Mouse (Mus musculus) hindbrain, postnatal 0 days (tissue): ENCODE measurements around the gene Rab42. TPM values are rescaled to one million over a fixed set of nuclear protein-coding genes. Genes with fewer than 3 reads are reported as not detected.

ENCODE experiments used
- ATAC-seq: fragments of 200-750 bp; cut with Nextera tagmentation; 2 replicates; pipeline ENCODE4 v1.8.0; 2017; ENCODE audit warnings: mild to moderate bottlenecking, moderate TSS enrichment, moderate library complexity
- DNase-seq: peaks from one replicate; pipeline ENCODE4 v3.0.0-alpha.2; 2015; ENCODE audit warnings: low spot score
- H3K27ac ChIP-seq: fragments of 300-500 bp; sonication (generic); 2 replicates; pipeline ENCODE4 v1.5.1; 2014; ENCODE audit warnings: mild to moderate bottlenecking
- H3K27me3 ChIP-seq: fragments of 300-500 bp; sonication (generic); 2 replicates; pipeline ENCODE4 v1.6.1; 2014; ENCODE audit warnings: low read length, mixed read lengths; ENCODE audit not compliant: insufficient read depth
- H3K36me3 ChIP-seq: fragments of 300-500 bp; sonication (generic); 2 replicates; pipeline ENCODE4 v1.6.1; 2014; ENCODE audit warnings: low read length, mixed read lengths; ENCODE audit not compliant: insufficient read depth
- H3K4me1 ChIP-seq: fragments of 300-500 bp; sonication (generic); 2 replicates; pipeline ENCODE4 v1.6.1; 2014; ENCODE audit warnings: antibody characterized with exemption, low read length, mixed read lengths; ENCODE audit not compliant: insufficient read depth
- H3K4me2 ChIP-seq: fragments of 300-500 bp; sonication (generic); 2 replicates; pipeline ENCODE4 v1.6.1; 2014; ENCODE audit warnings: low read depth, mild to moderate bottlenecking, low read length, moderate library complexity, mixed read lengths
- H3K4me3 ChIP-seq: fragments of 300-500 bp; sonication (generic); 2 replicates; pipeline ENCODE4 v1.5.1; 2014; ENCODE audit warnings: low read length
- H3K9ac ChIP-seq: fragments of 300-500 bp; sonication (generic); replicated peaks from 2 replicates; pipeline ENCODE4 v1.6.1; 2014; ENCODE audit warnings: mild to moderate bottlenecking, low read length, moderate library complexity, mixed read lengths
- H3K9me3 ChIP-seq: fragments of 300-500 bp; sonication (generic); 2 replicates; pipeline ENCODE4 v1.6.1; 2016; ENCODE audit warnings: low read length, mixed read lengths
- CTCF ChIP-seq: IDR thresholded peaks from 2 replicates; pipeline ENCODE4 v1.5.1; 2016; ENCODE audit warnings: antibody characterized with exemption, control low read depth, low read depth
- WGBS: fragments of 180-500 bp; shearing (Covaris S2); extraction: QIAGEN DNeasy Blood & Tissue Kit; methylation state at CpG from one replicate; pipeline ENCODE4 v1.1.7; 2014; 5-methylcytosine and 5-hydroxymethylcytosine counted together
- polyA plus RNA-seq: library from polyadenylated mRNA; unstranded; fragments of >200 nt; fragmentation: Nextera tagmentation; extraction: Ambion mirVana; gene quantifications from 2 replicates; pipeline ENCODE4 v1.2.1, GENCODE M21; 2015
- total RNA-seq: library from RNA; depleted of rRNA; stranded (reverse); fragments of >200 nt; gene quantifications from 2 replicates; pipeline ENCODE4 v1.2.3, GENCODE M21; 2014

The Rab42 gene
- total and polyA plus RNA-seq, 2 experiments from 2014 or later = 5.1 to 5.4 TPM

GRCm38 (mm10) chr4:132315711-132316110, 12.5 kb upstream of the Rab42 start:
- H3K9me3 ChIP-seq = no peaks in the 10 kb centered on the region
- no peak overlapping the region for H3K9ac ChIP-seq
- H3K27me3 ChIP-seq = no peaks in the 10 kb centered on the region
- DNase-seq = no peak
- peaks cover 52% of the 10 kb centered on the region for H3K36me3 ChIP-seq
- no peak overlapping the region for H3K4me2 ChIP-seq
- no peak for ATAC-seq
- 85% methylated on average over 8 of the region's 8 CpGs for WGBS
- H3K4me1 ChIP-seq = no peaks in the 10 kb centered on the region
- no peak for TF ChIP-seq CTCF
- H3K27ac ChIP-seq = no peak overlapping the region
- H3K4me3 ChIP-seq = no peak overlapping the region

- DNase-seq (no peak), ATAC-seq (no peak)
- H3K9me3 ChIP-seq = no peaks in the 10 kb centered on the region
- TF ChIP-seq CTCF = no peak
- H3K4me3 ChIP-seq = no peak overlapping the region
- H3K27me3 ChIP-seq = no peaks in the 10 kb centered on the region
- H3K27ac ChIP-seq = no peak overlapping the region
- H3K9ac ChIP-seq = no peak overlapping the region
- WGBS = 86% methylated on average over 5 of the region's 5 CpGs
- H3K36me3 ChIP-seq = peaks cover 32% of the 10 kb centered on the region
- 0 out of 2 replicates have a peak, but pooled peaks cover 4% of the 10 kb centered on the region for H3K4me1 ChIP-seq
- H3K4me2 ChIP-seq = no peak overlapping the region
Measured at GRCm38 (mm10) chr4:132312627-132313026, 9.4 kb upstream of the Rab42 start.

GRCm38 (mm10) chr4:132311801-132312200, 8.6 kb upstream of the Rab42 start:
- WGBS = 56% methylated on average over 3 of the region's 3 CpGs
- H3K36me3 ChIP-seq = peaks cover 32% of the 10 kb centered on the region

GRCm38 (mm10) chr4:132311209-132311608, 8.0 kb upstream of the Rab42 start:
- Histone ChIP-seq H3K27me3 (no peaks in the 10 kb centered on the region), H3K27ac (no peak overlapping the region), H3K9me3 (no peaks in the 10 kb centered on the region), H3K4me2 (no peak overlapping the region), H3K4me3 (no peak overlapping the region), H3K9ac (no peak overlapping the region), H3K36me3 (peaks cover 27% of the 10 kb centered on the region), H3K4me1 (0 out of 2 replicates have a peak, but pooled peaks cover 4% of the 10 kb centered on the region)
- DNase-seq (no peak), ATAC-seq (no peak)
- WGBS = 43% methylated on average over 1 of the region's 1 CpGs
- no peak for TF ChIP-seq CTCF

More at GRCm38 (mm10) chr4:132311801-132312200, 8.6 kb upstream of the Rab42 start:
- ATAC-seq (no peak), DNase-seq (no peak)
- no peak overlapping the region for H3K4me2 ChIP-seq
- H3K4me3 ChIP-seq = no peak overlapping the region
- 0 out of 2 replicates have a peak, but pooled peaks cover 4% of the 10 kb centered on the region for H3K4me1 ChIP-seq
- H3K9ac ChIP-seq = no peak overlapping the region
- no peaks in the 10 kb centered on the region for H3K27me3 ChIP-seq
- no peaks in the 10 kb centered on the region for H3K9me3 ChIP-seq
- TF ChIP-seq CTCF = no peak
- no peak overlapping the region for H3K27ac ChIP-seq

GRCm38 (mm10) chr4:132309849-132310472, 6.8 kb upstream of the Rab42 start:
- 32% methylated on average over 10 of the region's 10 CpGs for WGBS
- TF ChIP-seq CTCF = peak; percentile 61

GRCm38 (mm10) chr4:132309140-132309848, 6.1 kb upstream of the Rab42 start:
- Histone ChIP-seq H3K27ac (peak overlapping the region; percentile 95), H3K36me3 (peaks cover 22% of the 10 kb centered on the region), H3K27me3 (no peaks in the 10 kb centered on the region), H3K9ac (peak overlapping the region; percentile 92), H3K9me3 (no peaks in the 10 kb centered on the region), H3K4me2 (peak overlapping the region; percentile 78), H3K4me1 (0 out of 2 replicates have a peak, but pooled peaks cover 4% of the 10 kb centered on the region), H3K4me3 (peak overlapping the region; percentile 74)
- DNase-seq (peak; percentile 61), ATAC-seq (no peak)
- under 1% methylated on average over 15 of the region's 15 CpGs for WGBS
- TF ChIP-seq CTCF = no peak

More at GRCm38 (mm10) chr4:132309849-132310472, 6.8 kb upstream of the Rab42 start:
- Histone ChIP-seq H3K27ac (peak overlapping the region; percentile 95), H3K36me3 (peaks cover 22% of the 10 kb centered on the region), H3K9me3 (no peaks in the 10 kb centered on the region), H3K9ac (peak overlapping the region; percentile 92), H3K4me1 (0 out of 2 replicates have a peak, but pooled peaks cover 4% of the 10 kb centered on the region), H3K27me3 (no peaks in the 10 kb centered on the region), H3K4me2 (peak overlapping the region; percentile 78), H3K4me3 (peak overlapping the region; percentile 74)
- ATAC-seq (peak; percentile 49), DNase-seq (peak; percentile 50)
